Mouse (Mus musculus) kidney, adult 2 months (tissue): ENCODE data around the gene Serpine1.

ENCODE experiments used
- CTCF ChIP-seq: fragments of 200-500 bp; conservative IDR thresholded peaks from 2 replicates; pipeline ENCODE4 v1.5.1; 2011; ENCODE audit warnings: low read depth, mild to moderate bottlenecking, control low read depth, low read length, moderate library complexity, mixed read lengths; ENCODE audit not compliant: insufficient read depth, insufficient read length
- POLR2A ChIP-seq: fragments of 200-500 bp; IDR thresholded peaks from one replicate; pipeline ENCODE4 v1.6.1; 2011; ENCODE audit warnings: low read depth, low read length, control low read depth

- TF ChIP-seq POLR2A = no peak
- no peak for TF ChIP-seq CTCF
These were observed 39.4 kb downstream of the Serpine1 start for GRCm38 (mm10) chr5:137032641-137033074.
